Mouse (Mus musculus) layer of hippocampus, adult 9-10 months (tissue): ENCODE measurements around the gene Tns1.

Source experiments
- DNase-seq: peaks from one replicate; pipeline ENCODE4 v3.0.0; 2022; ENCODE audit warnings: low spot score

The Tns1 gene

GRCm38 (mm10) chr1:74031771-74032609 is 92.3 kb downstream of the Tns1 start:
- no peak for DNase-seq

GRCm38 (mm10) chr1:74030901-74031360 is 93.3 kb downstream of the Tns1 start:
- DNase-seq = no peak

- DNase-seq = no peak
Observed at GRCm38 (mm10) chr1:74030285-74030684, 94.0 kb downstream of the Tns1 start.

- DNase-seq = no peak
Observed at GRCm38 (mm10) chr1:74029669-74030068, 94.6 kb downstream of the Tns1 start.

GRCm38 (mm10) chr1:74028881-74029266 is 95.4 kb downstream of the Tns1 start:
- no peak for DNase-seq

- no peak for DNase-seq
Observed at GRCm38 (mm10) chr1:74028118-74028880, 96.0 kb downstream of the Tns1 start.

GRCm38 (mm10) chr1:74027559-74028091 is 96.6 kb downstream of the Tns1 start:
- DNase-seq = no peak

GRCm38 (mm10) chr1:74026703-74027195 is 97.5 kb downstream of the Tns1 start:
- DNase-seq = no peak

- no peak for DNase-seq
Observed at GRCm38 (mm10) chr1:74025651-74026226, 98.5 kb downstream of the Tns1 start.

- no peak for DNase-seq
Observed at GRCm38 (mm10) chr1:74025227-74025626, 99.0 kb downstream of the Tns1 start.

GRCm38 (mm10) chr1:74024452-74025190 is 99.6 kb downstream of the Tns1 start:
- DNase-seq = no peak

GRCm38 (mm10) chr1:74022998-74023397 is 101.3 kb downstream of the Tns1 start:
- DNase-seq = no peak

GRCm38 (mm10) chr1:74022536-74022935 is 101.7 kb downstream of the Tns1 start:
- DNase-seq = no peak

GRCm38 (mm10) chr1:74020235-74020634 is 104.0 kb downstream of the Tns1 start:
- DNase-seq = no peak

- DNase-seq = no peak
Observed at GRCm38 (mm10) chr1:74017399-74018172, 106.7 kb downstream of the Tns1 start.

GRCm38 (mm10) chr1:74016618-74017017 is 107.6 kb downstream of the Tns1 start:
- DNase-seq = no peak

- DNase-seq = no peak
Observed at GRCm38 (mm10) chr1:74015513-74016234, 108.6 kb downstream of the Tns1 start.

GRCm38 (mm10) chr1:74014538-74015327 is 109.5 kb downstream of the Tns1 start:
- DNase-seq = no peak

GRCm38 (mm10) chr1:74013296-74014031 is 110.8 kb downstream of the Tns1 start:
- no peak for DNase-seq
